Mouse (Mus musculus): Measurements from ENCODE around the gene Kcnk4.

DNA sequence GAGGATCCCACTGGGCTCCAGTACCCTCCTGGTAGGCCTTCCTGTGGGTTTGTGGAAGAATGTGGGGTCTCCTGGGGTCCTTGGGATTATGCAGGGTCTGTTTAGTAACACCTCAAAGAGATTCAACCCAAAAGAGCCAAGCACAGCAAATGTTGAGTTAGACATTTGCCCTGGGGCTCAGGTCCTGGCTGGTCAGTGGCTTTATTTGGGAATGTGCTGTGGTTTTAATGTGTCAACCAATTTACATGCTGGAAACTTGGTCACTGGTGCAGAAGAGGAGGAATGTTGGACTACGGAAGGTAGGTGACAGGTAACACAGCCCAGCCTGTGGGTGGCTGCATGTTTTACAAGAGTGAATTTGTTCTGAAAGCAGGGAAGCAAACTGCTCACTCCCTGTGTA is 31.3 kb downstream of the Kcnk4 start:
- TF ChIP-seq POLR2A (IDR thresholded peaks at IDR 0.05; ENCODE audit: low read depth, low read length) (no peak), CTCF (IDR thresholded peaks at IDR 0.05; ENCODE audit: extremely low read depth, insufficient read length, insufficient replicate concordance, low read depth, low read length) (no peak)
